Mouse (Mus musculus) hindbrain, embryonic 11.5 days (tissue): ENCODE measurements at regions not wholly inside any gene's neighbourhood (a gene's known extent, or its start where the extent isn't known, plus 50 kb on each side); places are given as distances from the start of the nearest gene placed in this dataset.

ENCODE experiments used
- ATAC-seq: fragments of 200-750 bp; cut with Nextera tagmentation; 2 replicates; pipeline ENCODE4 v1.8.0; 2017; ENCODE audit warnings: mild to moderate bottlenecking, moderate TSS enrichment, moderate library complexity; ENCODE audit not compliant: low FRiP score
- DNase-seq: peaks from one replicate; pipeline ENCODE4 v3.0.0-alpha.2; 2015; ENCODE audit warnings: low spot score
- H3K27ac ChIP-seq: fragments of 300-500 bp; sonication (generic); 2 replicates; pipeline ENCODE4 v1.5.1; 2014; ENCODE audit warnings: mild to moderate bottlenecking, low read depth, low read length
- H3K27me3 ChIP-seq: fragments of 300-500 bp; sonication (generic); 2 replicates; pipeline ENCODE4 v1.6.1; 2014; ENCODE audit warnings: mild to moderate bottlenecking, low read length, moderate library complexity, mixed read lengths; ENCODE audit not compliant: control insufficient read depth, insufficient read depth
- H3K36me3 ChIP-seq: fragments of 300-500 bp; sonication (generic); 2 replicates; pipeline ENCODE4 v1.6.1; 2014; ENCODE audit warnings: mild to moderate bottlenecking, low read length, moderate library complexity, mixed read lengths; ENCODE audit not compliant: control insufficient read depth, insufficient read depth
- H3K4me1 ChIP-seq: fragments of 300-500 bp; sonication (generic); replicated peaks from 2 replicates; pipeline ENCODE4 v1.6.1; 2014; ENCODE audit warnings: low read length, mixed read lengths; ENCODE audit not compliant: control insufficient read depth, insufficient read depth
- H3K4me2 ChIP-seq: fragments of 300-500 bp; sonication (generic); replicated peaks from 2 replicates; pipeline ENCODE4 v1.6.1; 2014; ENCODE audit warnings: mild to moderate bottlenecking, low read depth, low read length
- H3K4me3 ChIP-seq: fragments of 300-500 bp; sonication (generic); 2 replicates; pipeline ENCODE4 v1.5.1; 2014; ENCODE audit warnings: low read depth, low read length
- H3K9ac ChIP-seq: fragments of 300-500 bp; sonication (generic); 2 replicates; pipeline ENCODE4 v1.6.1; 2014; ENCODE audit warnings: low read depth, low read length
- H3K9me3 ChIP-seq: fragments of 300-500 bp; sonication (generic); 2 replicates; pipeline ENCODE4 v1.6.1; 2016; ENCODE audit warnings: low read length; ENCODE audit not compliant: control insufficient read depth
- WGBS: fragments of 180-500 bp; shearing (Covaris S2); extraction: QIAGEN DNeasy Blood & Tissue Kit; methylation state at CpG from one replicate; pipeline ENCODE4 v1.1.7; 2014; 5-methylcytosine and 5-hydroxymethylcytosine counted together

- ATAC-seq: no peak
- H3K4me2 ChIP-seq: no peak overlapping the region
- WGBS: 86% methylated on average over 6 of the region's 6 CpGs
- DNase-seq: no peak
- no peaks in the 10 kb centered on the region for H3K36me3 ChIP-seq
- H3K4me3 ChIP-seq: no peak overlapping the region
- H3K9me3 ChIP-seq: no peaks in the 10 kb centered on the region
- no peak overlapping the region for H3K9ac ChIP-seq
- no peaks in the 10 kb centered on the region for H3K27me3 ChIP-seq
- H3K27ac ChIP-seq: no peak overlapping the region
- no peaks in the 10 kb centered on the region for H3K4me1 ChIP-seq
Measured at GRCm38 (mm10) chr1:4706171-4706570, 101.5 kb upstream of the Gm37988 start.

DNA sequence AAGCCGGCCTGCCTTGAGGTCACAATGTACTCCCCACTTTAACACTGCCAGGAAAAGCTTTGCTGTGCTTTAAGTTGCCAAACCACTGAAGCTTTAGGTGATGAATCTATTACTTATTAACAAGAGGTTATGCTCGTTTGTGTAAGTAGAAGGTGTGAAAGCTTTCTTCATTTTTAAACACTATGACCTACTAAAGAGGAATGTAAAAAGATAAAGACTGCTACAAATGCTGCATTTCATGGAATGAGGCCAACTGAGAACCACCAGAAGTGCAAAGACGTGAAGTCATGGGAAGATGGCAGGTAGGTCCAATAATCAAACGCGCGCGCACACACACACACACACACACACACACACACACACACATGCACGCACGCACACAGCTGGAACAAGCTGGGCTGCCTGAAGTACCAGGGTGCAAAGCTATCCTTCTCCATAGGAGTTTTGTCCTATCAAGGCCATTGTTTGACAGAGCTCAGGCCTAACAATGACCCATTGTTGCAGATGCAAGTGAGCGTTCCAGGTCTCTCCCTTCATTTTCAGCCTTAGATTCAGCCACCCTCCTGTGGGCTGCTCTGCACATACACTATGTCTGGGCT lies 85.3 kb upstream of the Gm37988 start:
- no peak overlapping the region for H3K4me2 ChIP-seq

More for the DNA sequence above, 85.3 kb upstream of the Gm37988 start:
- H3K9me3 ChIP-seq: no peaks in the 10 kb centered on the region
- H3K4me1 ChIP-seq: no peaks in the 10 kb centered on the region
- no peak overlapping the region for H3K4me3 ChIP-seq
- 87% methylated on average over 10 of the region's 10 CpGs for WGBS
- H3K36me3 ChIP-seq: no peaks in the 10 kb centered on the region
- no peaks in the 10 kb centered on the region for H3K27me3 ChIP-seq
- H3K27ac ChIP-seq: no peak overlapping the region
- DNase-seq: no peak
- ATAC-seq: no peak
- H3K9ac ChIP-seq: no peak overlapping the region
